Mouse (Mus musculus) urinary bladder, postnatal 36 days (tissue): Measurements from ENCODE around the gene Gabbr2.

Source experiments
- DNase-seq, 2 experiments: peaks; one replicate each; pipeline ENCODE4 v3.0.0; 2022; ENCODE audit warnings: low spot score in 2 of 2, mixed read lengths in 1 of 2

Gabbr2 gene

GRCm38 (mm10) chr4:46823738-46824137, 167.9 kb downstream of the Gabbr2 start:
- no peak for DNase-seq

DNA sequence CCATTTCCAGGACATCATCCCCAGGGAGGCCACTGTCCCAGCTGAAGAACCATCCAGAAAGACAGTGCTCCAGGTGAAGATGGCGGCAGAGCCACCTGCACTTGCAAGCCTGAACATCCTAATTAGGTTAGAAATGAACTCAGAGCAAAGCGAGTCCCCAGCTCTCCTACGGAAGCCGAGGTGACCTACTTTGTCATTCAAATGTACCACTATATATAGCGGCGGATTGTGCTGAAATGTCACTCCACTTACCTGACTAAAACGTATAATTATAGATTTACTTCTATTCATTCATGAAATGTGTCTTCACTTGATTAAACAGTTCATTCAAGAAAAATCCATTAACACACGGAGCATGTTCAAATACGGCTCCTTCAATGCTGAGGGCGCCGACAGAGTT, 170.0 kb downstream of the Gabbr2 start:
- no peak for DNase-seq

GRCm38 (mm10) chr4:46814954-46815353, 176.7 kb downstream of the Gabbr2 start:
- DNase-seq: no peak

DNA sequence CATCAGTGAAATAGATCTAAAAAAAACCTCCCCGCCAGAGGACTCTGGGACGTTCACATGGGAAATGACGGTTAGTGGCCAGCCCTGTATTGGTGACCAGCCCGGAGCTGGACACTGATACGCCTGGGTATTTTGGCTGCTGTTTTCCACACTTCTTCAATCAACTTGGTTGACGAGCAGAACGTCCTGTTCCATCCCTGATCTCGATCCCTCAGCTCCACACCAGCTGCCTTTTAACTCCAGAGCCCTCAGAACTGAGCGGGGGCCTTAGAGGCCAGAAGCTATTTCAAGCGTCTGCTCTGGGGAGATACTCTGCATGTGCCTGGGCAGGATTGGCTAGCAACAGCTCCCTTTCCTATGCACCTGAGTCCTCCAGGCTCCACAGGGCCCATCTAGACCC, 177.4 kb downstream of the Gabbr2 start:
- DNase-seq: no peak

DNA sequence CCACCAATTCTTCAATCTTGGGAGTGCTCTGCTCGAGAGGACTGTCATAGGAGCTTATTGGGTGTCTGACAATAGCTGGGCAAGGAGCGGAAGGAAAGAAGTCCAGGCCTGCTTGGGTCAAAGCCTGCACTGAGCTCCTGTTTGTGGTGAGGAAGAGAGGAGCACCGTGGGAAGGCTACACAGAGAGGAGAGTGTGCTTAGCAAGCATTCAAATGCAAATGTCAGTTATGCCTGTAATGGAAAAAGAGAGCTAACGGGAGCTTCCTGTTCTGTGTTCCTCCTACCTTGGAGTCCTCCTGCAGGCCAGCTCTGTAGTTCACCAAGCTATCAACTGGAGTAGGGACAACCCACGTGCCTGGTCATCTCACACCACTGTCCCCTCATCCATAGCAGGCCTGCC, 180.5 kb downstream of the Gabbr2 start:
- no peak for DNase-seq

GRCm38 (mm10) chr4:46806876-46807275, 184.8 kb downstream of the Gabbr2 start:
- no peak for DNase-seq

GRCm38 (mm10) chr4:46805910-46806309, 185.8 kb downstream of the Gabbr2 start:
- DNase-seq: no peak

- no peak for DNase-seq
These were observed 189.3 kb downstream of the Gabbr2 start for GRCm38 (mm10) chr4:46802386-46802785.

DNA sequence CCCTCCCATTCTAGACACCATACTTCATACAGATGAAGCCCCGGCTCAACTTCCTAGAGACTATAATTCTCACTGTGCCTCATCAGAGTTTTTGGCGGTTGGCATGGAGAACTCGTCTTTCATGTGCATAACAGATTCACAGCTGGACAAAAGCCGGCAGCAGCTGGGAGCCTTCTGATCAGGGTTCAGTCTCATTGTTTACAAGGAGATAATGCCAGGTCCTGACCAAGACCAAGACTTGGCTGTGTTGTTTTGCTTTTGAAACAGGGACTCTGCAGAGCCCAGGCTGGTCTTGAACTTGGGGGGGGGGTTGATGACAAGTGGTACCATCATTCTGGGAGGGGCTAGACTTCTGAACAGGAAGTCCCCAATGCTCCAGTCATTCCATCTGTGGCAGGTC, 191.8 kb downstream of the Gabbr2 start:
- DNase-seq: no peak

DNA sequence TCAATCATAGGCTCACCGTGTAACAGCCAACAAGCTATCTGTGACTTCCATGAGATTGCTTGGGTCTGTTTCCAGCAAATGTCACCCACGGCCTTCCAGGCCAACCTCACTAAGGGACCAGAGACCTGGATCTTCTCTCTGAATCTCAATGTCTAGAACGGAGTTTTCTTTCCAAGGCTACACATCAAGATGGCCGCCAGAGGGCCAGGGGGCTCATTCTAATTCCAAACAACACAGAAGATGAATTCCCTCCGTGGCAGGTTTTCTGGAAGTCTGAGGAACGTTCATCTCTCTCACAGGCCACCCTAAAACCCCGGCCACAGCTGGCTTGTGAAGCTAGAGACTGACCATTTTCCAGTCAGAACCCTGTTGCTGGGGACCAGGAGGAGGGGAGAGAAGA, 196.0 kb downstream of the Gabbr2 start:
- DNase-seq: no peak

DNA sequence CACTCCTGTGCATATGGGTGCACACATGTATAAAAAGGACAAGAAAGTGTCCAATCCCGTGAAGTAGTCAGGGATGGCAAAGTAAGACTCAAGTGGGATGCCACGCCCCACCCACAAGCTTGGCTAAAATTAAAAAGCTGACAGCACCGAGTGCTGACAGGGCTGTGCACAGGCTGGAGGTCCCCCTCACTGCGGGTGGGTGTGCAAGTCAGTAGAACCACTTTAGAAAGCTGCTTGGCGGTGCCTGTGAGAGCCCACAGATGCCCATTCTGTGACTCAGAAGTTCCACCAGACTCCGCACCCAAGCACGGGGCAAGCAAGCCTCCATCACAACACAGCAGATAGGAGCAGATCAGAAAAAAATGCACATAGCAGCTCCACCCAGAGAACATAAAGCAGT, 197.1 kb downstream of the Gabbr2 start:
- no peak for DNase-seq

- no peak for DNase-seq
These were observed 199.2 kb downstream of the Gabbr2 start for GRCm38 (mm10) chr4:46792280-46793026.

DNA sequence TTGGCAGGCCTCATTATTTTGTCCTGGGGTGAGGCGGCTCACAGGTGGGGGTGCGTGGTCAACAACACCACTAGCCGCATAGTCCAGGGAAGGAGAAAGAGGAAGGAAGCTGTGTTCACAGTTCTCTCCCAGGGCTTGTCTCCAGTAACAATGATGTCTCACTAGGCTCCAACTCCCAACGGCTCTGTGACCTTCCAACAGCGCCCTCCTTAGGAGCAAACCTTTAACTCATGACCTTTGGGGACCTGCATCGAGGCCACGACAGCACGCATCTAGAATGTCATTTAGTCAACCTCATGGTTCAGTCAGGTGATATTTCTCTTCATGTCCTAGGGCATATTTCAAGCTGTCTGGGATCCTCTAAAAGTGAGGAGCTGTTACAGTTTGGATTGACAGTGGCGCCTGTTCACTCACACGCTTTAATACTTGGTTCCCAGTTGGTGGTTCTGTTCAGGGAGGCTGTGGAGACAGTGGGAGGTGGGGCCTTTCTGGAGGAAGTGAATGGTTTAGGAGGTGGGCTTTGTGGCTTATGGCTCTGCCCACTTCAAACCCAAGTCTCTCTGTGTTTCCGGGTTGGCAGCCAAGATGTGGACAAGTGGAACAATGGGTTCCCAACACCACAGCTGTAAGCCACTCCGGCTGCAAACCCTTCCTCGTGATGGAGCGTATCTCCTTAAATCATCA, 200.3 kb downstream of the Gabbr2 start:
- no peak for DNase-seq

GRCm38 (mm10) chr4:46790609-46791267, 200.9 kb downstream of the Gabbr2 start:
- no peak for DNase-seq

- no peak for DNase-seq
These were observed 207.1 kb downstream of the Gabbr2 start for GRCm38 (mm10) chr4:46784430-46785049.

DNA sequence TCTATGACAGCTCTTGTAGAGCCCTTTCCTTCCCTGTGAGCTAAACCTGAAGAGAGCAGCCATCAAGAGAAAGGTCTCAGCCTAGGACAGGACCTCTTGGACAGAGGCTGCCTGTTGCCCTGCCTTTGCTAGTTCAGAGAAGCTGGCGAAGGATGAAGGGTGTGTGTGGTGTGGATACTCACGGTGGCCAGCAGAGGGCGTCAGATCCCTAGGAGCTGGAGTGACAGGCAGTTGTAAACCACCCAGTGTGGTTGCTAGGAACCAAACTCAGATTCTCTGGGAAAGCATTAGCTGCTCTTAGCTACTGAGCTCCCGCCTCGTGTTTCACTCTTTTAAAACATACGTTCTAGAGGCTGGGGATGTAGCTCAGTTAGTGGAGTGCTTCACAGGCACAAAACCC, 210.6 kb downstream of the Gabbr2 start:
- DNase-seq: no peak

DNA sequence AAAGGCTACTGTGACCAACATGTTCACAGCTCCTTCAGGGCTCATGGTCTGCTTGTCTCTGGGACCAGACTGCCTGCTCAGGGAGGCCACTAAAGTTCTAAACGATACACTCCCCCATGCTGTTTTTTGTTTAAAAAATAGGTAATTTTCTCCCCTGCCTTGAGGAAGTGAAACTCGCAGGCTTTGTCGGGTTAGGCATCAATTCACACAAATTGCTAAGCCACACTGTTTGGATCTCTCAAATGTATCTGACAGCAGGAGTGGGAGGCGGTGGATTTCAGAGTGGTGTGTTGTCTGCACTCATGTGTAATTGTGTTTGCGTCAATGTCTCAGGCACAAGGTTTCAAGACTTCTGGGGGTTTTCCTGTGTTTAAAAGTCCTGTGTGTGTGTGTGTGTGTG, 215.7 kb downstream of the Gabbr2 start:
- no peak for DNase-seq

GRCm38 (mm10) chr4:46774652-46775051, 217.0 kb downstream of the Gabbr2 start:
- peak in 1 of 2 experiments; percentile 6 for DNase-seq

DNA sequence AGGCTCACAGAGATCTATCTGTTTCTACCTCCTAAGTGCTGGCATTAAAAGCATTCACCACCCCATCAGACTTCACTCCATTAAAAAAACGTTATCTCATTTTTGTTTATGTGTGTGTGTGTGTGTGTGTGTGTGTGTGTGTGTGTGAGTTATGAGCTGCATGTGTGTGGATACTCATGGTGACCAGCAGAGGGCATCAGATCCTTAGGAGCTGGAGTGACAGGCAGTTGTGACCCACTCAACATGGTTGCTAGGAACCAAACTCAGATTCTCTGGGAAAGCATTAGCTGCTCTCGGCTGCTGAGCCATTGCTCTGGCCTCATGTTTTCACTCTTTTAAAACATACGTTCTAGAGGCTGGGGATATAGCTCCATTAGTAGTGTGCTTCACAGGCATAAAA, 218.4 kb downstream of the Gabbr2 start:
- DNase-seq: no peak

DNA sequence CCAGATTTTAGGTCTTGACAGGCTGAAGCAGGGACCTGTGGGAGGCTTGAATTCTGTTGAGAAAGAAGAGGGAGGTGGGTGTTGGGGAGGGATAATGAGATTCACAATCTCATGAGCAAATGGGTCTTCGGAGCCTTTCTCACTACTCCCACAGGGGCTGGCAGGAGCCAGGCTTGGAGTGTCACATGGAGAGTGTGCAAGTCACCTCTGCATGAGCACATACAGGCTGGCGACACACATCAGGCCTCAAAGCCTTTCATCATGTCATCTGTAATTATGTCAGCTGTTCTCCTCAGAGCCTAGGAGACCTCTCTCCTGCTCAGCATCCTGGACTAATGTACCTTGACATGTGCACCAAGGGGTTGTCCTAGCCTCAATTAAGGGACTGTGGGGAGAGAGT, 219.1 kb downstream of the Gabbr2 start:
- no peak for DNase-seq

- DNase-seq: no peak
These were observed 220.6 kb downstream of the Gabbr2 start for GRCm38 (mm10) chr4:46771116-46771515.

GRCm38 (mm10) chr4:46770635-46771034, 221.0 kb downstream of the Gabbr2 start:
- DNase-seq: no peak
